Mouse (Mus musculus) cortical plate, adult 2 months (tissue): ENCODE measurements around the gene Gm21858. TPM values are rescaled to one million over a fixed set of nuclear protein-coding genes. Genes with fewer than 3 reads are reported as not detected.
"Not testable (repeated sequence)": the region's sequence is repeated elsewhere in the genome, so short reads cannot be mapped to it uniquely, and the experiment has no call there.

Source experiments
- H3K27ac ChIP-seq: fragments of 200-500 bp; 2 replicates; pipeline ENCODE4 v1.5.1; 2012; ENCODE audit warnings: low read length, control low read depth, inconsistent platforms; ENCODE audit not compliant: insufficient read depth
- H3K4me1 ChIP-seq: fragments of 200-500 bp; 2 replicates; pipeline ENCODE4 v1.6.1; 2011; ENCODE audit warnings: low read length; ENCODE audit not compliant: control insufficient read depth, insufficient read depth
- H3K4me3 ChIP-seq: fragments of 200-500 bp; 2 replicates; pipeline ENCODE4 v1.5.1; 2011; ENCODE audit warnings: mild to moderate bottlenecking, low read length, control low read depth; ENCODE audit not compliant: insufficient read depth
- polyA plus RNA-seq: library from polyadenylated mRNA; depleted of rRNA; stranded (reverse); fragments of >200 nt; gene quantifications from 2 replicates; pipeline ENCODE4 v1.2.3, GENCODE M21; 2012; rRNA removed

Gm21858 gene
- polyA plus RNA-seq = not detected in 2 replicates

DNA sequence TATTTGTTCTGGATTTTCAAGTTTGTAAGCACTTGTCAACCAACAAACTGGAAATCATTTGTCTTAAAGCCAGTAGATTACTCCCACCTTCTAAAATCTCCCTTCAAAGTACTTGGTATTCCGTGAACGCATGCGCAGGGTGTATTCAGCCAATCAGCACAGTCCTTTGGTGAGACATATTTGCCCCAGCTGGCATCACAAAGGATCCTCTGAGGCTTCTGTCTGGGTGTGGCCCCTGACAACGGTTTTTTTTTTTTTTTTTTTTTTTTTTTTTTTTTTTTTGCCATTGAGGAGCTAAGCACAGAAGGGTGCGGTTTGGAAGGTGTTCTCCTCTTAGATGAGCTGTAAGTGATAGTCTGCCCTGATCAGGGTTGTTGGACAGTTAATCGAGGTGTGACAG, at the start of gene Gm21858:
Gene Gm21858 (plus strand): TSS at position 301 of the 400 bp plus-strand sequence.
- H3K27ac ChIP-seq, H3K4me3 ChIP-seq, H3K4me1 ChIP-seq: not testable (repeated sequence)
